Mouse (Mus musculus): ENCODE measurements around the gene Gm498.

DNA sequence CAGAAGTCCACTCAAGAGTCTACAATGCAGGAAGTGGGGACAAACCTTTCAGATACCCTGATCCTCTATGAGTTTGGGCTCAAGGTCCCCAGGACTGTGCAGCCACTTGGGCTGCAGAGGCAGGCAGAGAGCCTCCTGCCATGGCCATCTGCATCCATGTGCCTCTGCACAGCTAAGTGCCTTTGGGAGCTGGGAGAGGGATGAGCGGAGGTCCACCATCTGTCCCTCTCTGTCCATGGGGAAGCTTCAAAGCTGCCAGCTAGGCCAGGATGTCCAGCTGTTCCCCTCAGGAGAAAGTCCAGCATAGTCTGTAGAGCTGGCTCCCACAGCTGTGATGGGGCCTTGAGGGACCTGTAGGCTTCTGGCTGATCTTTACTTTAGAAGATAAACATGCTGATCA is 38.5 kb downstream of the Gm498 start:
- TF ChIP-seq CTCF (IDR thresholded peaks at IDR 0.05; ENCODE audit: borderline replicate concordance, control insufficient read depth, extremely low read depth, insufficient read depth, low read length, poor library complexity) = no peak
- TF ChIP-seq POLR2A (IDR thresholded peaks at IDR 0.05; ENCODE audit: control insufficient read depth, extremely low read depth, insufficient read depth, low read length, poor library complexity) = no peak

Data from thymus, adult 2 months (tissue).